Mouse (Mus musculus) CH12.LX (cell line): ENCODE data around the gene Fry.

Source experiments
- CHD1 ChIP-seq: IDR thresholded peaks from 2 replicates; pipeline ENCODE4 v1.6.1; 2012; ENCODE audit warnings: low read depth, low read length, improper control_type of control experiment, inconsistent platforms
- CTCF ChIP-seq, 2 experiments: IDR thresholded peaks in 1 of 2; conservative IDR thresholded peaks in 1 of 2; 2 replicates each; pipeline ENCODE4 v1.5.1; 2011 to 2012; ENCODE audit warnings: low read depth in 2 of 2, low read length in 2 of 2, improper control_type of control experiment in 1 of 2, inconsistent platforms in 1 of 2, mild to moderate bottlenecking in 1 of 2, moderate library complexity in 1 of 2
- EP300 ChIP-seq: IDR thresholded peaks from 2 replicates; pipeline ENCODE4 v1.6.1; 2011; ENCODE audit warnings: low read length, improper control_type of control experiment
- GABPA ChIP-seq: IDR thresholded peaks from 2 replicates; pipeline ENCODE4 v1.6.1; 2012; ENCODE audit warnings: low read depth, low read length, improper control_type of control experiment, inconsistent platforms; ENCODE audit not compliant: insufficient replicate concordance
- MAFK ChIP-seq: IDR thresholded peaks from 2 replicates; pipeline ENCODE4 v1.6.1; 2011; ENCODE audit warnings: low read length, improper control_type of control experiment; ENCODE audit not compliant: insufficient replicate concordance
- NRF1 ChIP-seq: IDR thresholded peaks from 2 replicates; pipeline ENCODE4 v1.6.1; 2014; ENCODE audit warnings: low read depth, mild to moderate bottlenecking, inconsistent platforms, low read length, improper control_type of control experiment, moderate library complexity
- USF2 ChIP-seq: conservative IDR thresholded peaks from 2 replicates; pipeline ENCODE4 v1.6.1; 2011; ENCODE audit warnings: low read depth, low read length, improper control_type of control experiment

DNA sequence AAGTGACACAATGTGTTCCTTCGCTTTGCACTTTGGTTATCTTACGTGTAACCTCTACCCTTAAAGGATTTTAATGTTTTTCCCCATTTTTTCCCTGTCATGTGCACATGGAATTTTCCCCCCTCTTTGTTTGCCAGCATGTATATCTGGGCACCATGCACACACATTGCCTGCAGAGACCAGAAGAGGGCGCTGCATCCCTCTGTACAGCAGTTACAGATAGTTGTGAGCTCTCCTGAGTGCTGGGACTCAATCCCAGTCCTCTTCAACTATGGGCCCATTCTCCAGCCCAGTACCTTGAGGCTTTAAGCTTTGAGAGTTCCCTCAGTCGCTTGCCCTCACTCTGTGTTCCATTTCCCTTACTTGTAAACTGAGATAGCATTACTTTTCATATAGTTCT is 394.8 kb downstream of the Fry start:
- TF ChIP-seq GABPA (no peak), CTCF (conservative IDR thresholded peaks at IDR 0.05 in 1 of 2, IDR thresholded peaks at IDR 0.05 in 1 of 2; ENCODE audit: low read depth in 2 of 2, low read length in 2 of 2) (0 out of 4 replicates have a peak, but pooled peaks of 1 of the 2 experiments have one; percentile 18), USF2 (no peak), EP300 (no peak), MAFK (no peak), NRF1 (no peak), CHD1 (no peak)
